Mouse (Mus musculus) E14TG2a.4 (cell line): ENCODE measurements around the gene Ak9.

Source experiments
- CTCF ChIP-seq: conservative IDR thresholded peaks from 2 replicates; pipeline ENCODE4 v1.5.1; 2014; ENCODE audit warnings: low read length
- NANOG ChIP-seq: IDR thresholded peaks from 2 replicates; pipeline ENCODE4 v1.6.1; 2014; ENCODE audit warnings: borderline replicate concordance, low read length, mixed read lengths
- POU5F1 ChIP-seq: IDR thresholded peaks from 2 replicates; pipeline ENCODE4 v1.6.1; 2014; ENCODE audit warnings: low read length, borderline replicate concordance

- no peak for TF ChIP-seq CTCF
- no peak for TF ChIP-seq NANOG
- no peak for TF ChIP-seq POU5F1
These were observed 37.6 kb downstream of the Ak9 start for GRCm38 (mm10) chr10:41341346-41341745.
